Mouse (Mus musculus) ZHBTc4 (cell line): Measurements from ENCODE around the gene Cdc27.
"Not testable (repeated sequence)": the region's sequence is repeated elsewhere in the genome, so short reads cannot be mapped to it uniquely, and the experiment has no call there.

ENCODE experiments used
- DNase-seq: peaks from one replicate; pipeline ENCODE4 v3.0.0-alpha.2; 2011; ENCODE audit warnings: low read depth, low spot score

Gene Cdc27

GRCm38 (mm10) chr11:104571373-104571772 lies 21.0 kb upstream of the Cdc27 start:
- peak; percentile 67 for DNase-seq

- DNase-seq = not testable (repeated sequence)
Observed at GRCm38 (mm10) chr11:104570515-104570914, 20.1 kb upstream of the Cdc27 start.

GRCm38 (mm10) chr11:104568326-104568725 lies 17.9 kb upstream of the Cdc27 start:
- no peak for DNase-seq

- no peak for DNase-seq
Observed at GRCm38 (mm10) chr11:104567736-104568135, 17.3 kb upstream of the Cdc27 start.

GRCm38 (mm10) chr11:104566796-104567195 lies 16.4 kb upstream of the Cdc27 start:
- no peak for DNase-seq

GRCm38 (mm10) chr11:104566097-104566496 lies 15.7 kb upstream of the Cdc27 start:
- DNase-seq = no peak

GRCm38 (mm10) chr11:104565172-104565571 lies 14.8 kb upstream of the Cdc27 start:
- DNase-seq = no peak

GRCm38 (mm10) chr11:104563496-104563895 lies 13.1 kb upstream of the Cdc27 start:
- DNase-seq = no peak

- DNase-seq = no peak
Observed at GRCm38 (mm10) chr11:104560971-104561370, 10.6 kb upstream of the Cdc27 start.

- no peak for DNase-seq
Observed at GRCm38 (mm10) chr11:104558651-104559403, 8.4 kb upstream of the Cdc27 start.

GRCm38 (mm10) chr11:104558065-104558464 lies 7.6 kb upstream of the Cdc27 start:
- no peak for DNase-seq

- DNase-seq = peak; percentile 44
Observed at GRCm38 (mm10) chr11:104549438-104550405, 698 bp downstream of the Cdc27 start.

GRCm38 (mm10) chr11:104547502-104547901 lies 2.9 kb downstream of the Cdc27 start:
- DNase-seq = no peak

GRCm38 (mm10) chr11:104544507-104544906 lies 5.9 kb downstream of the Cdc27 start:
- no peak for DNase-seq

GRCm38 (mm10) chr11:104543337-104543736 lies 7.1 kb downstream of the Cdc27 start:
- not testable (repeated sequence) for DNase-seq

GRCm38 (mm10) chr11:104539811-104540210 lies 10.6 kb downstream of the Cdc27 start:
- DNase-seq = no peak

- no peak for DNase-seq
Observed at GRCm38 (mm10) chr11:104537945-104538555, 12.4 kb downstream of the Cdc27 start.

- no peak for DNase-seq
Observed at GRCm38 (mm10) chr11:104536843-104537242, 13.6 kb downstream of the Cdc27 start.

- DNase-seq = no peak
Observed at GRCm38 (mm10) chr11:104525935-104526334, 24.5 kb downstream of the Cdc27 start.

- no peak for DNase-seq
Observed at GRCm38 (mm10) chr11:104512436-104512835, 38.0 kb downstream of the Cdc27 start.

- peak; percentile 78 for DNase-seq
Observed at GRCm38 (mm10) chr11:104510606-104511005, 39.8 kb downstream of the Cdc27 start.

- DNase-seq = no peak
Observed at GRCm38 (mm10) chr11:104508455-104508854, 42.0 kb downstream of the Cdc27 start.
